Mouse (Mus musculus) stomach, postnatal 0 days (tissue): ENCODE measurements around the gene Mfap3. TPM values are rescaled to one million over a fixed set of nuclear protein-coding genes. Genes with fewer than 3 reads are reported as not detected.
A peak's percentile ranks its signal among the peaks of the same experiment; 100 is the strongest.

Experiments used
- ATAC-seq: fragments of 200-750 bp; cut with Nextera tagmentation; 2 replicates; pipeline ENCODE4 v1.8.0; 2017; ENCODE audit not compliant: low FRiP score, low TSS enrichment
- DNase-seq: peaks from one replicate; pipeline ENCODE4 v3.0.0-alpha.2; 2016; ENCODE audit warnings: low spot score
- H3K27ac ChIP-seq: fragments of 300-500 bp; sonication (generic); replicated peaks from 2 replicates; pipeline ENCODE4 v1.5.1; 2014; ENCODE audit warnings: mild to moderate bottlenecking, control low read depth
- H3K27me3 ChIP-seq: fragments of 300-500 bp; sonication (generic); 2 replicates; pipeline ENCODE4 v1.6.1; 2014; ENCODE audit warnings: low read length; ENCODE audit not compliant: control insufficient read depth, insufficient read depth
- H3K36me3 ChIP-seq: fragments of 300-500 bp; sonication (generic); 2 replicates; pipeline ENCODE4 v1.6.1; 2014; ENCODE audit warnings: low read length, mixed read lengths; ENCODE audit not compliant: control insufficient read depth, insufficient read depth
- H3K4me1 ChIP-seq: fragments of 300-500 bp; sonication (generic); replicated peaks from 2 replicates; pipeline ENCODE4 v1.6.1; 2014; ENCODE audit warnings: antibody characterized with exemption; ENCODE audit not compliant: control insufficient read depth, insufficient read depth
- H3K4me2 ChIP-seq: fragments of 300-500 bp; sonication (generic); replicated peaks from 2 replicates; pipeline ENCODE4 v1.6.1; 2014; ENCODE audit warnings: low read depth, mild to moderate bottlenecking, control low read depth, moderate library complexity
- H3K4me3 ChIP-seq: fragments of 300-500 bp; sonication (generic); 2 replicates; pipeline ENCODE4 v1.5.1; 2014; ENCODE audit warnings: low read depth, low read length, control low read depth
- H3K9ac ChIP-seq: fragments of 300-500 bp; sonication (generic); 2 replicates; pipeline ENCODE4 v1.6.1; 2014; ENCODE audit warnings: mild to moderate bottlenecking, low read length, control low read depth, mixed read lengths
- H3K9me3 ChIP-seq: fragments of 300-500 bp; sonication (generic); 2 replicates; pipeline ENCODE4 v1.6.1; 2016; ENCODE audit warnings: low read length; ENCODE audit not compliant: control insufficient read depth
- CTCF ChIP-seq: IDR thresholded peaks from 2 replicates; pipeline ENCODE4 v1.5.1; 2016; ENCODE audit warnings: antibody characterized with exemption, low read depth, mild to moderate bottlenecking, moderate library complexity
- EP300 ChIP-seq: optimal IDR thresholded peaks from 2 replicates; pipeline ENCODE3; 2016; ENCODE audit warnings: antibody characterized with exemption
- WGBS: fragments of 180-500 bp; shearing (Covaris S2); extraction: QIAGEN DNeasy Blood & Tissue Kit; methylation state at CpG from one replicate; pipeline ENCODE4 v1.1.7; 2014; 5-methylcytosine and 5-hydroxymethylcytosine counted together
- polyA plus RNA-seq: library from polyadenylated mRNA; unstranded; fragments of >200 nt; fragmentation: Nextera tagmentation; extraction: Ambion mirVana; gene quantifications from 2 replicates; pipeline ENCODE4 v1.2.1, GENCODE M21; 2015

Mfap3 gene
- polyA plus RNA-seq, 1 experiment from 2014 or later: 22.8 TPM

DNA sequence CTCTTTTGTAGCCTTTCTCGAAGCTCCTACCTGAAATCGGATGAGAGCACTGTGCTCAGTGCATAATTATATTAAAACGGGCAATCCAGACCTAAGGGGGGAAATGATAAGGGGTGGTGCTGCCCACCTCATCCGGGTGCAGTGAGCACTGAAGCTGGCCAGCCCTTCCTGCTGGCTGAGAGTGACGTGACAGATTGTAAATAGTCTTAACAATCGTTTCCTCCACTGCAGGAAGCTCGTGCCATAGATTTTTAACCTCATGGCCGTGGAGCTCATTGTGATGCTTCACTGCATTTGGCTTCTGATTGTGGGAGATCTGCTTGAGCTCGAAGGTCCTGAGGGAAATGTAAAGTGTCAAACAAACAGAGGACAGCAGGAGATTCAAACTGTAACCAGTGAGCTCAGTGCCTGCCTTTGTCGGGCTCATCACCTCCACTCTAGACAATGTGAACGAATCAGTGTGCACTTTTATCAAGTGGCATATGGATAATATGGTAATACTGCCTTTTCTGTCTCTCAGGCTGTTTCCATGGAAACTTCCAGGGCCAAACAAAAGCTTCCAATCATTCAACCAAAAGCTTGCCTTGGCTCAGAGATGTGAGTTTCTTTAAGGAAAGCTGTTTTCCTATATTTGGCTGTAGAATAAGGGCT, 13.0 kb downstream of the Mfap3 start:
- Histone ChIP-seq H3K4me3 (no peak overlapping the region), H3K9me3 (no peaks in the 10 kb centered on the region), H3K9ac (no peak overlapping the region), H3K27me3 (no peaks in the 10 kb centered on the region), H3K4me2 (no peak overlapping the region), H3K36me3 (peaks cover 15% of the 10 kb centered on the region), H3K4me1 (no peaks in the 10 kb centered on the region), H3K27ac (no peak overlapping the region)
- DNase-seq (no peak), ATAC-seq (no peak)
- no peak for TF ChIP-seq EP300
- TF ChIP-seq CTCF: no peak
- 47% methylated on average over 11 of the region's 11 CpGs for WGBS

DNA sequence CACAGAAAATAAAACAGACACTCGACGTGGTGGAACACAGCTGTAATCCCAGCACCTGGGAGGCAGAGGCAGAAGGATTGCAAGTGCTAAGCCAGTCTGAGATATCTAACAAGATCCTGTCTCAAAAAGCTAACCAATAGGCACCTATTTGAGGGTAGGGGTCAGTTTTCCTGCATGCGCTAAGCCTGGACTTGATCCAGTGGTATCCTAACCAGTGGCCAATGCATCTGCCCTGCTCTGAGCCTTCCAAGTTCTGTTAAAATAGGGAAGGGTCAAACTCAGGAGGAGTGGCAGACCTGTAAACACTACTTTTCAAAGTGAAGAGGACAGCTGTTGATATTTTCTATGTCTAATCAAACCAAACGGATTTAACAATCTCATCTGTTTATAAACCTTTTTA, 13.8 kb downstream of the Mfap3 start:
- 78% methylated on average over 4 of the region's 4 CpGs for WGBS

DNA sequence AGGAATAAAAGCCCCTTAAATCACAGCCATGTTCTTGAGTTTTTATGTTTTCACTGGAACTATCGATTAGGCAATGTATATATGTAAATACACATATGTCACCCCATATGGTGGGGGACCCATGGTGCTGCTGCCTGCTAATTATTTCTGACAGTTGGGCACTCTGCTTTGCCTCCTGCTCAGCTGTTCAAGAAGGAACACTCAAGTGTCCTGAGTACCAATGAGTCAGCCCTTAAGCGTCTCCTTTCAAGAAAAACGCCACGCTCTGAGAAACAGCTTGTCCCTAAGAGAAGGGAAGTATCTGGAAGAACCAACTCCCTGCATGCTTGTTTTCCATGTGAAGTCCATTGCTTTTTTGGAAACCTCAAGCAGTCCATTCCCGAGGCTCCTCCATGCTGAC, 17.4 kb downstream of the Mfap3 start:
- no peak for DNase-seq

More for the DNA sequence above, 13.8 kb downstream of the Mfap3 start:
- H3K9ac ChIP-seq: no peak overlapping the region
- H3K36me3 ChIP-seq: peaks cover 15% of the 10 kb centered on the region
- H3K9me3 ChIP-seq: no peaks in the 10 kb centered on the region
- H3K27ac ChIP-seq: no peak overlapping the region
- no peak for TF ChIP-seq EP300
- no peak for TF ChIP-seq CTCF
- no peaks in the 10 kb centered on the region for H3K27me3 ChIP-seq
- no peak overlapping the region for H3K4me2 ChIP-seq
- no peak overlapping the region for H3K4me3 ChIP-seq
- ATAC-seq (no peak), DNase-seq (no peak)
- H3K4me1 ChIP-seq: no peaks in the 10 kb centered on the region

DNA sequence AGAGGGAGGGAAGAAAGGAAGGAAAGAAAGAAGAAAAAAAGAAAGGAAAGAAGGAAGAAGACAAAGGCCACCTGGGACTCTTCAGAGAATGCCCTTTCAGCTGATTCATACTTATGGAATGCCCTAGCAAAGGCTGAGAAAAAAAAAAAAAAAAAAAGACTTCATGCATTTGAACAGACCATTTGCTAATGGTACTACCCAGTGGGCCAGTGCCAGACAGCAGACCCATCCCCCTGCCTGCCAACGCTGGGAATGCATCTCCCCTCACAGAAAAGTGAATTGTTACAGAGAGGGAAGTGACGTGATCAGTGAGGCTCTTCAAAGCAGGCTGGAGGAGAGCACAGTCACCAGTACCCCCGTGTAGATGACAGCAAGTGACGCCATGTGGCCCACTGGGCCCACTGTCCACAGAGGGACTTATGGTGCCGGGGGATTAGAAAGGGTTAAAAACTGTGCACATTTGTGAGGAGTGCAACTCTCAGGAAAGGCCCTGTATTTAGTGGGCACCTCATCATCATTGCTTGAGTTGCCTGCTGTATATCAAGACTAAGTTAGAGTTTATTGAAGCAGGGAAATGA, 21.5 kb downstream of the Mfap3 start:
- Histone ChIP-seq H3K9me3 (no peaks in the 10 kb centered on the region), H3K9ac (no peak overlapping the region), H3K27me3 (no peaks in the 10 kb centered on the region), H3K4me1 (no peaks in the 10 kb centered on the region), H3K4me3 (no peak overlapping the region), H3K36me3 (no peaks in the 10 kb centered on the region), H3K4me2 (no peak overlapping the region), H3K27ac (no peak overlapping the region)
- TF ChIP-seq CTCF (0 out of 2 replicates have a peak, but pooled peaks have one; percentile 2), EP300 (no peak)
- 76% methylated on average over 5 of the region's 5 CpGs for WGBS
- no peak for DNase-seq
- no peak for ATAC-seq

More for the DNA sequence above, 17.4 kb downstream of the Mfap3 start:
- no peak overlapping the region for H3K4me3 ChIP-seq
- no peak overlapping the region for H3K27ac ChIP-seq
- no peak for ATAC-seq
- WGBS: 91% methylated on average over 5 of the region's 5 CpGs
- no peaks in the 10 kb centered on the region for H3K9me3 ChIP-seq
- H3K4me2 ChIP-seq: no peak overlapping the region
- H3K36me3 ChIP-seq: peaks cover 5% of the 10 kb centered on the region; the same call in 1 of the 2 replicates
- H3K27me3 ChIP-seq: no peaks in the 10 kb centered on the region
- H3K9ac ChIP-seq: no peak overlapping the region
- no peaks in the 10 kb centered on the region for H3K4me1 ChIP-seq
- no peak for TF ChIP-seq CTCF
- TF ChIP-seq EP300: no peak

DNA sequence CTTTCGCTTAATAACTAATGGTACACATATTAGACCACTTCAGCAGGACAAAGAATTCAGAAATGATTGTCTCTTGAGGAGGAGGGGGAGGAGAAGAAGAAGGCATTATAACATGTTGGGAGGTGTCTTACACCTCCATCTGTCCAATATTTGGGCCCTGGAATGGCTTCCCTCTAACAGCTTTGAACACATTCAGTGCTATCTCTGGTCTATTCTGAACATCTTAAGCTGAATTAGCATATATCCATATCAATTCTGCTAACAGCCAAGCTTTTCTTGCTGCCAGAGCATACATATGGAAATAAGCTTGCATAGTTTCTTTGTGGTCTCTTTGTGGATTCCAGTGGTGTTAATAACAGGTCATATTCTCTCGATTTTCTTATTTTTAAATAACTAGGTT, 22.2 kb downstream of the Mfap3 start:
- no peak for ATAC-seq
- WGBS: 93% methylated on average over 2 of the region's 2 CpGs
- Histone ChIP-seq H3K4me2 (no peak overlapping the region), H3K36me3 (no peaks in the 10 kb centered on the region), H3K27ac (no peak overlapping the region), H3K9ac (no peak overlapping the region), H3K4me1 (no peaks in the 10 kb centered on the region), H3K27me3 (no peaks in the 10 kb centered on the region), H3K9me3 (no peaks in the 10 kb centered on the region), H3K4me3 (no peak overlapping the region)
- TF ChIP-seq EP300: no peak
- TF ChIP-seq CTCF: no peak
- no peak for DNase-seq
